Mouse (Mus musculus) B cell, adult (primary cell): Measurements from ENCODE around the gene Tfap2a. TPM values are rescaled to one million over a fixed set of nuclear protein-coding genes. Genes with fewer than 3 reads are reported as not detected.

Experiments
- total RNA-seq: library from RNA; stranded (reverse); gene quantifications from 4 replicates; pipeline ENCODE4 v1.2.4, GENCODE M21; 2023; ENCODE audit not compliant: inconsistent age

The Tfap2a gene
- total RNA-seq: not detected in 4 replicates

DNA sequence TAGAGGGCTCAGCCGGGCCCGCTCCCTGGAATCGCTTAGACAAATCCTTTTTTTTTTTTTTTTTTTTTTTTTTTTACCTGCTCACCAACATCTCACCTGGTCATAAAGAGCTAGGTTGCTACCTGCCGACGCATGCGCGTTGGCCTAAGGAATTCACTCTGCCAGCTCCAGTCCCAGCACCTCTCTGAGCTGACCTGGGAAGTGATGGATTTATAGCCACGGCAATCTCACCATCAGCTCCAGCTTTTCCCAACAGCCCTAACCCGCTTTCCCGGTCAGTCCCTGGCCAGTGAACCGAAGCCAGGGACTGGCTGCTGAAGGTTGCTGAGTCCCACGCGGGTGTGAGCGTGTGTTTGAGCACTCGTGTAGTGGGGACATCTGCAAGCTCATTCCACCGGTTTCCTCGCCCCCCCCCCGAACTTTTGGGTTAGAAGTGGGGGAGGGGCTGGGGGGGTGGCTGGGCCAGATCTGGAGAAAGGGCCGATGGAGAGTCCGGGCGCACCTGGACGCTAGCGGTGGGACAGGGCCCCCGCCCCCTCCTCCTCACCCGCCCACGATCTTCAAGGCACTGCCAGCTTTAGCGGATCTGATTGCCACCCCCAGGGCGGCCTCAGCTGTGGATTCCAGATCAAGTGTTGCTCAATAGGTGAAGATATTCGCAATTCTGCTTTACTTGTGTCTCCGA, at the start of gene Tfap2a:
Gene Tfap2a (minus strand): TSS at position 181 of the 685 bp plus-strand sequence.

Other genes with a start within 250 kb of the Tfap2a start
- 0.26 to 0.27 TPM in 2 of 4 replicates, not detected in the others for gene Gcnt2, start 121.4 kb upstream of the Tfap2a start, total RNA-seq